Mouse (Mus musculus) MEL-GATA-1-ER (cell line): ENCODE measurements around the gene Tmigd1.

Source experiments
- DNase-seq: peaks from one replicate; pipeline ENCODE4 v3.0.0-alpha.2; 2012; ENCODE audit warnings: low read depth; ENCODE audit errors: extremely low read depth

The Tmigd1 gene

DNA sequence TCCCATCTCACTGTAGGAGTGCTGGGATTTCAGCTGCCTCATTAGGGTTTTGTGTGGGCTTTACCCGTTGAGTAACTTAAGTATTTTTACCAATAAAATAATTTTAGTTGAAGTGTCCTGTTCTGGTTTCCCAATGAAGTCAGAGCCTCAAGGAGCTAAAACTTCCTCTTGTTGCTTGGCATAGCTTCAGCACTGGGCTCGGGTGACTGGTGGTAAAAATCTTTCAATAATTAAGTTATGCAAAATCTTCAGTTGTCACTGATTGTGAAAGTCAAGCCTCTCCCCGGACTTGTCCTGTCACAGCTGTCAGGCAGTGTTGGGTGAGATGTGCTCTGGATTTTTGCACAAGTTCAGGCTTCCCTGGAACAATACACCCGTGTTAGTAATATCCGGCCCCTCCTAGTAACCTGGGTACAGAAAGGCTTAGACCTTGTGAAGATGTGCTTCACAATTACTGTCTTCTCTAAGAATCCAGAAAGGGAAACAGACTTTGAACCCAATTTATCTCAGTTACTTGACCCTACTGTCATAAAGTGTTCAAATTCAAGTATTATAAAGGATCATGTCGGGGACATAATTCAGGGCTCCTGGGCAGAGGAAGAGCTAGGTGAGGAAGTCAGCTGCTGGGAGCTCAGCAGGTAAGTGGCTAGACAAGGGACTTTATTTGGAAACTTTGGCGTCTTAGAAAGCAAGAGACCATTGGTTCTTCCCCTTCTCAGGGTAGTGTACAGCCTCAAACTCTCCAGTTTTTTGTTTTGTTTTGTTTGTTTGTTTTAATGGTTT, at the start of gene Tmigd1:
Gene Tmigd1, plus strand, starts transcription at position 581 of the 783 bp plus-strand sequence.
- no peak for DNase-seq

DNA sequence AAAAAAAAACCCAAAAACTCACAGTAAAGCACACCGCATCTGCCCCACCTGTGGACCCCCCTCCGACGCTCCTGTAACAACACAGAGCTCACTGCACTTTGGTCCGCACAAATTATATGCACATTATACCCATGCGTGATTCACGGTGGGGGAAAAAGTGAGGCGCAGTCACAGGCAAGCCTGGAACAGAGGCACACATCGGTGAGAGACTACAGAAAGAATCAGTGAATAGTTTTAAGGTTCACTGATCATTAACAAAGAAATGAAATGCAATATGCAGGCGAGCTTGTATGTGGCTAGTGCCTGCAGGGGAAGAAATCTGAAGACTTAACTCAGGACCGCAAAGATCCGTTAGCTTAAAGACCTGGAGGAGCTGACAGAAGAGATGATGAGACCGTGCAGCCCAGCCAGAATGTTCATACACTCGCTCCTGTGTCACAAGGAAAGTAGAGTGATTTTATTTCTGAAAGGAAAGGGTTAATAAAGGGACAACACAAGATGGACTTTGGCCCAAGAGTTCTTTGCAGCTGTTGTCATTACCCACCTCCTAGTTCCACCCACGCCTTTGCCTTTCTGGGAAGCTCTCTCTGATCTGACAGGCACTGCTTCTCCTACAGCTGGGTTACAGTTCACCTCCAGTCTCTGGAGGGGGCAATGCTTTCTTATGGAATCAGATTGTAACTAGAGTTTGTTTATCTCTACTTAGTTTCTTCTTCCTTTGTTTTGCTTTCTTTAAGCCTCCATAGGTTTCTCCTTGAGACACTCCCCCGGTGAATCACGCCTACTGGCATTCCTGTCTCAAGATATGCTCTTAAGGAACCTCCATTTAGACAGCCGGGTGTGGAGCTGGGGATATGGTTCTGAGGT, 47.3 kb upstream of the Tmigd1 start:
- DNase-seq, result no peak

DNA sequence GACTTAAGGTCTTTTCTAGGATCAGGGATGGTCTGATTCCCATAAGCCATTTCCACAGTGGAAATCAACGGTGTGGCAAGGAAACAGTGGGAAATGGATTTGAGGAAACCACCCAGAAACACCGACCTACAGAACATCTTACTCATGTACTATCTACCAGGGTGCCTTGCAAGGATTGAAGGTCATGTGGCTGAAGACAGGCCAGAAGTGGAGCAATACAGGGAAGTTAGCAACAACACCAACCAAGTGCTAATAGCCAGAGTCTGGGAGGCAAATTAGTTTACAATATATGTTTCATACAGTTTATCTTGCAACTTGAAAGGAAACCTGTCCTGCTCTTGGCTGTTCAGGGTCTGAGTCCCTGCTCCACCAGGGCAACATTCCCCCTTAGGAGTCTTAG, 45.4 kb upstream of the Tmigd1 start:
- no peak for DNase-seq

DNA sequence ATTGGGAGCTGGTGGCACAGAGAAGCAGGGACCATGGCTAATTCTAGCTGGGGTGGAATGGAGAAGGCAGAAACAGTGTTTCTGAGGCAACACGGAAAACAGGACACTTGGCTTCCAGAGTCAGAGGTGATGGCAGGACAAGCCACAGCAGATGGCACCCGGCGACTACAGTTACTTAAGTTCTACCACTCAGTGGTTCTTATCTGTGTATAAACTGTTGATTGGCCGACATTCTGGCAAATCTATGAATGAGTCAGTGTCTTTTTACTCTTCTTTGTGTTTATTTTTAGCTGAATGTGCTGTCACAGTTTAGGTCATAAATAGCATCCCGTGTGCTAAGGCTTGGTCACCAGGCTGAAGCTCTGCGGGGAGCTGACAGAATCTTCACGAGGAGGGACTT, 44.8 kb upstream of the Tmigd1 start:
- no peak for DNase-seq

DNA sequence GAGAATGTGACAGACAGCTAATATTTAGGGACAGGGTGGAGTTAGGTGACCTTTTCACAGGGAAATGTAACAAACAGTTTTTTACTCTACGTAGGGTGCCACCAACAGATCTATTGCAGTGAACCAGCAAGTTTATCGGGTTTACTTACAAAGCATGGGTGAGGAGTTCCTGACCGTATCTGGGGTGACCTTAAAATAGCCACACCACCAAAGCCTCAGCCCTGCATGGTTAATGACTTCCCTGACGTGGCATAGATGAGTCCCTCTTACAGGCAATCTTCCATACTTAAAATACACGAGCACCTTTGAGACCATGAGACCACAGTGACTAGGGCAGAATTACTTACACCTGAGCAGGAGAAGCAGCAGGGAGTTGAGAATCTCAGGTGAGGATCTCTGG, 43.2 kb upstream of the Tmigd1 start:
- DNase-seq, result no peak

DNA sequence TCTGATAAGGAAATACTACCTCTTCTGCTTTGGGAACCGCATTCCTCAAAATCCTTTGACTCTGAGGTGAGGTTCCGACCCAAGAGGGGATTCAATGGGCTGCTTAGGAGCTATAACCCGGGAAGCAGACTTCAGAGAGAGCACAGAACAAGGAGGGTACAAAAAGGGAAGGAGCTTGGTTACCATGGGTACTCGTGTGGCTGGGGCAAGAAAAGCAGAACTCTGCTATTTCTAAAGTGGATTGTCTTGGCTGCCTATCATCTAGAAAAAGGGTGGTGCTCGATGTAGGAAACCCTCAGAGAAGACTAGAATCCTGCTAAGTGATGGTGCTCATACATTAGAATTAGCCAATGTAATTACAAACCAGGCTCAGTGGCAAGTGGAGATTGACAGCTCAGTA, 42.7 kb upstream of the Tmigd1 start:
- peak; percentile 62 for DNase-seq

DNA sequence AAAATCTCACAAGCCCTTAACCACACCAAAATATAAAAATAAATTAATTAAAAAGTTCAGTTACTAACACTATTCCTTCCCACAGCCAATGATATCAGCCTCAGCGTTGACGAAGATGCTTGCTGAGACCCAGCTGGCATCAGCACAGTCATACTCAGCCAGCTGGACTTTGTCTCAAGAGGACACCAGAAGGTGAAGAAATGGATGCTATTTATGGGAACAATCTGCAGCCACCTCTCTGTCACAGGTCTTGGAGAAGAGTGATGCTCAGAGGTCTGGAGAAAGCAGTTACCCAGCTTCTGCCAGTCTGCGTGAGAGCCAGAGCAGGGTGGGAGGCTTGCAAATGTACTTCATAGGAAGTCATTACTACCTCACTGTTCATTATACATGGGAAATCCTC, 40.8 kb upstream of the Tmigd1 start:
- DNase-seq, result no peak

DNA sequence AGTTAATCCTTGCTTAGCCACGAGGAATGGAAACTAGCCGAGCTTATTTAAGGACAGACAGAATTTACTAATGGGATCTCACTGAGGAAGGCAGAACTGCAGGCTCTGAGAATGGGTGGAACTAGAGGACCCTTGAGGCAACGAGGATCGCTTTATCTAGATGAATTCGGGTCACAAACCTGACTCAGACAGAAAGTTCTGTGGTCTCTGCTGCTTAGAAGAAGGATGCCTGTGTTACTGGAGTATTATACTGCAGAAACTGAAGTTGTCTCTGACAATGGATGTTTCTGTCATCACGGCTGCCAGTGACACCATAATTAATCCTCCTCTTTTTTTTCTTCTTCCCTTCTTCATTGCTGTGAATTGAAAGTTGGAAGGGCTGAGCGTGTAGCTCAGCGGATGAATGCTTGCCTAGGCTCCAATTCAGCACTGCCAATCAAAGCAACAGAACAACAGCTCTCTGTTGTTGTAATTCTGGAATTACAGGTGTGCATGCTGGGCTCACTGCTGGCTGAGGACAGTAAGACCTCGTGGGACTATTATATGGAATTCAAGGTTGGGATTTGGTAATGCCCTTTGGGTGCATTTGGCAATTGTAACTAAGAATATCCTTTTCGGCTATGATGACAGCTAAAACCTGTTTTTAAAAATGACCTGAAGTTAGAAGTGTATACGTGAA, 29.3 kb upstream of the Tmigd1 start:
- DNase-seq, result no peak

DNA sequence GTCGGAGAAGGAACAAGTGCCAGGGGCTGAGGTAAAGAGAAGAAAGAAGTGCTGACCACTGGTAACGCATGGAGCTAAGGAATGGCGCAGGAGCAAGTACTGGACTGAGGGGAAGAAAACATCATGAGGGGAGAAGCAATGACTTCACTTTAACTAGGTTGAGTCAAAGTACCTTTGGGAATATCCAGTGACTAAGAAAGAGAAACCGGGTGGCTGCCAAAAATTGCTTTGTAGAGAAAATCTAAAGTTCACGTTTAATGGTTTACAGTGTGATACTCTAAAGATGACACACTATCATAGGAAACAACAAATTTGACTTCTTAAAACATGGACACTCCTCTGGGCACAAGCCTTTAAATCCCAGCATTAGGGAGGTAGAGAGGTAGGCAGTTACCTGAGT, 28.1 kb upstream of the Tmigd1 start:
- DNase-seq, result no peak

DNA sequence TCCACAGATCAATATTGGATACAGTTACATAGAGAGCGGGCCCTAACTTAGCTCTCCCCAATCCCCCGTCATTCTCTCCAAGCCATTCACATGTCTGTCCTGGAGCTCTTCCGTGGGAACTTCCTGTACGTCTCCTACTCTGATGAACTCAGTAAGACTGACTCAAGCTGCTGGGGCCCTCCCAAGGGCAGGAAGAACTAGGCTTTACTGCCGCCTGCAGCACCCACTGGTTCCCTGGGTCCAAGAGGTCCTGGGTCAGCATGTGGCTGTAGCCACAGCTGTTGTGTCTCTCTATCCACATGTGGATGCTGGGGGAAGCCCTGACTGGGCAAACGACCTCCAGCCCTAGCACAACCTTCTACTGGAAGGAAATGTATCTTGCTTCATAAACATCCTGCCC, 27.2 kb upstream of the Tmigd1 start:
- DNase-seq, result no peak

DNA sequence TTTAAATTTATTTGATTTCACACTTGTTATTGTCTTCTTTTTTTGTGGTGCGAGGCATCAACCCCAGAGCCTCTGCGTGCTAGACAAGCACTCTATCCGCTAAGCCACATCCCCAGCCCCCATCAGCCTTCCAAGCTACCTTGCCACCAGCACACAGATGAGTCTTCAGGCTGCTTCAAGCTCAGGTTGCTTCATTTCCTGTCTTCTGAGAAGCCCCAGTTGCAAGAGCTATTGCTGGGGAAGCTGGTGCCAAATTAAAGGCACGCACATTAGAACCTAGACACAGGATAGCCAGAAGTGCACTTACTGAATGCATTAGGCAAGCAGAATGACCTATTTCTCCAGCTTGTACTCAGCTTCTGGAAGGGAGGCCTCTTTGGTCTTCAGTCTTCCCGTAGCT, 22.1 kb upstream of the Tmigd1 start:
- DNase-seq, result no peak

DNA sequence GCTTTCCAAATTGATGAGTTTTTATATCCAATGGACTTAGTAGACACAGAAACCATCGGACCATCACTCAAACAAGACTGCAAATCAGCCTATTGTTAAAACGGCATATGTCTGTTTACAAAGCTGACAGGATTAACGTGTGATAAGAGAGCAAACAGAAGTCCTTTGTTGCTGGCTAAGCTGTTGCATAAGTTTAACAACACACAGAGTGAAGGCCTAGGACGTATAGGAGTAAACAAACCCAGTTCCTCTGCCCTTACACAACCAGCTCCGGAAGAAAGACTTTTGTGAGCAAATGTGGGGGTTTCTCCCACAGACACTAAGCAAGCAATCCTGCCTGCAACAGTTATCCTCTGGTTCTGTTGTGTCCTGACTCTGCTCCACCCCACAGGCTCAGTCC, 17.5 kb upstream of the Tmigd1 start:
- no peak for DNase-seq

DNA sequence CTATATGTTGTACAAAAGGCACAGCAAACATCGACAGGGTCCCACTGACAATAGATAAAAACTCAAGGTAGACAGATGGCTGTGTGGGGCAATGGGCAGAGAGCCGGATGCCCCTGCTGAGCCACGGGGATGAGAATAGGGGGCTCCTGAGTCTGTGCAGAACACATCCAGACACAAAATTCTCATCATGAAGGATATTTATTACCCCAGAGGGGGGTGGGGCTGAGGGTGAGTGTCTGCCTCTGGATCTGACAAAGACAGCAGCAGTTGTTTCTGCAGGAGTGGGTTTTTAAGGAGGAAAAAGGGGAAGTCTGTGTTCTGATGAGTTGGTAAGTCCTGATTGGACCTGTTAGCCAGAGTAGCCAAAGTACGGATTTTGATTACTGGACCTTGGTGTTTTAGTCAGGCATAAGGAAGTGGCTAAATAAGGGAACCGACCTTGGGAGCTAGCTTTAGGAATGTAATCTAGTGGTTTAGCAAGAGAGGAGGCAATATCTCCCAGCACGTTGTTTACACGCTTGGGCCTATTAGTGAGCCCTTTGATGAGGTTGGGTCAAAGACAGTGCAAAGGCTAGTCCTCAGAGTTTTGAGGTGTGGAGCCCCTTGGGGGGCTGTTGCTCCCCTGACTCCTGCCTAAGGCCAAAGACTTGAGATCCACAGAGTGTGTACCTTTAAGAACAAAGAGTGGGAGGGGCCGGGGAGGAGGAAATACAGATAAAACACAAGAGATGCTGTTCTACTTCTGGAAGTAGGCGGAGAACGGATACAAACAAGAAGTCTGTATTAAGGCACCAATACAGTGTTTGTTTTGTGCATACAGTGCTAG, 12.4 kb upstream of the Tmigd1 start:
- DNase-seq, result peak; percentile 63

DNA sequence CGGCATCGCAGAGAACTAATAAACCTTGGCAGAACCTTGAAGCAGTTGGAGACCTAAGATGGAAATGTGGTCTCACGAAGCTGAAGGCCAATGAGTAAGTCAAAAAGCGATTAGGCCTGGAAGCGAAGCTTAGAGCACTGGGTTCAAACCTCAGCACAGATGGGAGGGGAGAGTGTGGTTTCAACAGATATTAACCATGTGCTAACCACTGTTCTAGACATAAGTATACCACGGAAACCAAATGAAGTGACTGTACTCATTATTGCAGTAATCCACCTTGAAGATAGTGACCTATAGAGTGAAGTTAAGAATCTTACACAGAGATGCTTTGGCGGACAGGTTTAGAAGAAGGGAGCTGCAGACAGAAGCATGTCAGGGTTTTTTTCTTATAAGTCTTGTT, 10.8 kb upstream of the Tmigd1 start:
- DNase-seq, result no peak

DNA sequence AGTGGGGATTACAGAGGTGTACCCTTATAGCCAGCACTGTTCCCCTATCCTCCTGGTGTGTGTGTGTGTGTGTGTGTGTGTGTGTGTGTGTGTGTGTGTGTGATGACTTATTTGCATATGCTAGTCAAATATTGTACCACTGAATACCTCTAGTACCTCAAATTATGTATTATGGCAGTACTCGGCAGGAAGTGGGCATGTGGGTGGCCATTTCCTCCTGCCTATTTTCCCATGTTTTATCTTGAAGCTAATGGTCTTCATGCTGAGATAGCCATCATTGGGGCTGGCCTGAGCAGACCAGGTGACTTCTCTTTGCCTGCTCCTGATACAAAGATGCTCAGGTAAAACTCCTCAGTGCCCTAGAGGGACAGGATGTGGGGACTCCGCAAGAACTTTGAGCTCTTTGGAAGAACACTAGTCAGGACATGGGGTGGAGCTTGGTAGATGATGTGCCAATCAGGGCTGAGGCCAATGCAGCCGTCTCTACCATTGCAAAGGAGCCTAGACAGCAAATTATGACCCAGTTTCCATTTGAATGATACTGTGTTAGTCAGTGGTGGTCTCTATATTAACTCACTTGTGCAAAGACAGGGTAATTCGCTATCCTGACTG, 10.1 kb upstream of the Tmigd1 start:
- DNase-seq, result no peak

DNA sequence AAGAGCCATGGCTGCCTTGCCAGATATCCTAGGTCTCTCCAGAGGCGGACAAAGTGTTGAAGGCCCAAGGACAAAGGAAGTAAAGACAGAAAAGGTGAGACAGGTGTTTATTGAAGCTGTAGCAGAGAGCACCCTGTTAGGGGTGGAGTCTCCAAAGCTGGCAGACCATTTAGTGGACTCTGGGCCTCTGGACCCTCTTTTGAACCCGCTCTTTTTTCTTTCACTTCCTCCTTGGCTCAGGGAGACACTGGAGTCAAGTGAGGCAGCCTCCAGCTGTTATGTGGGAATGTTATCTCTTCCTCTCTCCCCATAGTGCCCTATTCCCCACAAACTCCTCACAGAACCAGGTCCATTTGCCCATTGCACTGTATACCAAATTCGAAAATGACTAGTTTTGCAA, 9.0 kb upstream of the Tmigd1 start:
- no peak for DNase-seq

DNA sequence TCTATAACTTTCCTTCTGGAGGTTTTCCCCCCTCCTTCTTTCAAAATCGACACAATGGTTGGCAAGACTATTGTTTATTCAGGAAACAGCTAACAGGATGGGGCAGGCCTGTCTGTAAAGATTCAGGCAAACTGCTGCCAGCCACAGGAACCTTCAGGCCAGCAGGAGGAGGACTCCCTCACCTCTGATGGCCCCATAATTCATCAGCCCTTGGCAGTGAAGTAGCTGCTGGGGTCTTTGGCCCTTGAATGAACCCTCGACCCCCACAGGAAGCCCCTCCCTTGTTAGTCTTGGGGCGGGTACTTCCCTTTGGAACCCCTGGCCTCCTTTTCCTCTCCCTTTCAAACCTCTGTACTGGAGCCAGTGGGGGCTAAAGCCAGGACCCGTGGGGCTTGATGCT, 8.4 kb upstream of the Tmigd1 start:
- DNase-seq, result no peak

DNA sequence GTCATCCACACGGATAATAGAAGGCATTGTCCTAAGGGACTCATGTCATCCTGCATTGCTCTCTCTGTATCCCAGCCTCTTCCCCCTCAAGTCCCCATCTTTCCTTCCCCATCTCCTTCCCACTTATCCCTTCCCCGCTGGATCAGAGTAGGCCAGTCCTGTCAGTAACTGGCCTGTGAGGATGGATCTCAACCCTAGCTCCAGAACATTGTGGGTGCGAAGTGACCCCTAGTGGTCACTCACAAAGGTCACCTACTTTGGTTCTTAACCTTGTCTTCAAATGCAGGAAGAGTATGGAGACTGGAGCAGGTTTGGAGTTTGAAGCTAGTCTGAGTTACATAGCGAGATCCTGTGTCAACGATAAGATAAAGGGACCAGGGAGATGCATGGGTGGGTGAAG, 7.7 kb upstream of the Tmigd1 start:
- DNase-seq, result no peak

DNA sequence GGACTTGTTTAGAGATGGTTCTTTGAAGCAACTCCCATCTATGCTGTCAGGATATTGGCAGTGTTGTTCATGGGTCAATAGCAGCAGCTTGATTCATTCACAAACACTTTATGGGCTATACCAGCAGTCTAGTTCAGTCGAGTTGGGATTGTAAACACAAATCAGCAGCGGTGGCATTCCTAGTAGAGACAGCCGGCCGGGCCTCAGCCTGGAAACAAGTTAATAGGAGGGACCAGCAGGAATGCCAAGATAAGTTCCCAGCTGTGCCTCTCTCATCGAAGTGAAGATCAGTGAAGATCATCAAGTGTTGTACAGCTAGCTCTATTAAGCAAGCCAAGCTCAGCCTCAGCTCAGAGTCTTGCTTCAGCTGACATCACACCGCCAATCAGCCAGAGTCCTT, 5.6 kb upstream of the Tmigd1 start:
- no peak for DNase-seq

DNA sequence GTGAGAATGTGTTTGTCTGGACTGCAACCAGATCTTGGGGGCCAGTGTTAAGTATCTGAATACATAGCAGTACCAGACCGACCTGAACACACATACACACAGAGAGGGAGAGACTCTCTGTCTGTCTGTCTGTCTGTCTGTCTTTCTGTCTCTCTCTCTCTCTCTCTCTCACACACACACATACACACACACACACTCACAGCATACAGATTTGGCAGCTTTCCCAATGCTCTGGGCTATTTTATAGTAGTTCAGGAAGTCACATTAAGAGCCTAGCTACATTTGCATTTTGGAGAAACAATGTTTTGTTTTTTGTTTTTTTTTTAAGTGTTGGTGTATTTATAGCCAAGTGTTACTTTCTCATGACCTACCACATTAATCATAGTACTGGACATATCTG, 4.8 kb upstream of the Tmigd1 start:
- no peak for DNase-seq

DNA sequence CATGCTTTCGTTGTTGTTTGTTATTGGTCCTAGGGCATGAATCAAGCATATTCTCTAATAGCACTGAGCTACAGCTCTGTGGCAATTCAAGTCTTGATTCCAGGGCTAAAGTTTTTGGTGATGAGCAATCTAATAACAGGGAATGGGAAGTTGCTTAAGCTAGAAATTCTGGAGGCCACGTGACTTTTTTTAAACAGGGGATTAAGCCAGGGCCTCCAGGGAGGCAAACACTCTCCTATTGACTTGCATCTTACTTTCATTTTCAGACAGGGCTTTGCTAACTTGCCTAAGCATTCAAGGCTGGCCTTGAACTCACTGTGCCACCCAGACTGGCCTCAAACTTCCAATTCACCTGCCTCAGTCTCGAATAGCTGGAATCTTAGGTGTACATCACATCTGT, 4.1 kb upstream of the Tmigd1 start:
- no peak for DNase-seq
